Mouse (Mus musculus) embryonic facial prominence, embryonic 13.5 days (tissue): ENCODE measurements around the gene Il7r. TPM values are rescaled to one million over a fixed set of nuclear protein-coding genes. Genes with fewer than 3 reads are reported as not detected.

ENCODE experiments used
- ATAC-seq: fragments of 200-750 bp; cut with Nextera tagmentation; 2 replicates; pipeline ENCODE4 v1.8.0; 2017; ENCODE audit warnings: low read depth; ENCODE audit not compliant: insufficient number of reproducible peaks, insufficient read depth, low FRiP score, low TSS enrichment
- H3K27ac ChIP-seq: fragments of 300-500 bp; sonication (generic); 2 replicates; pipeline ENCODE4 v1.5.1; 2015; ENCODE audit warnings: moderate library complexity, mild to moderate bottlenecking, inconsistent platforms
- H3K27me3 ChIP-seq: fragments of 300-500 bp; sonication (generic); 2 replicates; pipeline ENCODE4 v1.6.1; 2015; ENCODE audit warnings: mild to moderate bottlenecking, inconsistent platforms
- H3K36me3 ChIP-seq: fragments of 300-500 bp; sonication (generic); 2 replicates; pipeline ENCODE4 v1.6.1; 2015; ENCODE audit warnings: mild to moderate bottlenecking, inconsistent platforms
- H3K4me1 ChIP-seq: fragments of 300-500 bp; sonication (generic); 2 replicates; pipeline ENCODE4 v1.6.1; 2015; ENCODE audit warnings: inconsistent platforms
- H3K4me2 ChIP-seq: fragments of 300-500 bp; sonication (generic); 2 replicates; pipeline ENCODE4 v1.6.1; 2015; ENCODE audit warnings: moderate library complexity, mild to moderate bottlenecking, inconsistent platforms
- H3K4me3 ChIP-seq: fragments of 300-500 bp; sonication (generic); 2 replicates; pipeline ENCODE4 v1.5.1; 2015; ENCODE audit warnings: mild to moderate bottlenecking, inconsistent platforms
- H3K9ac ChIP-seq: fragments of 300-500 bp; sonication (generic); 2 replicates; pipeline ENCODE4 v1.6.1; 2015; ENCODE audit warnings: mild to moderate bottlenecking, inconsistent platforms
- H3K9me3 ChIP-seq: fragments of 300-500 bp; sonication (generic); 2 replicates; pipeline ENCODE4 v1.6.1; 2016; ENCODE audit warnings: inconsistent platforms
- WGBS: fragments of 180-500 bp; shearing (Covaris S2); methylation state at CpG from one replicate; pipeline ENCODE4 v1.1.7; 2015; ENCODE audit warnings: mixed read lengths; 5-methylcytosine and 5-hydroxymethylcytosine counted together
- polyA plus RNA-seq: library from polyadenylated mRNA; unstranded; fragments of >200 nt; fragmentation: Nextera tagmentation; extraction: Ambion mirVana; gene quantifications from 2 replicates; pipeline ENCODE4 v1.2.1, GENCODE M21; 2015

Il7r gene
- polyA plus RNA-seq, 1 experiment from 2014 or later: not detected

DNA sequence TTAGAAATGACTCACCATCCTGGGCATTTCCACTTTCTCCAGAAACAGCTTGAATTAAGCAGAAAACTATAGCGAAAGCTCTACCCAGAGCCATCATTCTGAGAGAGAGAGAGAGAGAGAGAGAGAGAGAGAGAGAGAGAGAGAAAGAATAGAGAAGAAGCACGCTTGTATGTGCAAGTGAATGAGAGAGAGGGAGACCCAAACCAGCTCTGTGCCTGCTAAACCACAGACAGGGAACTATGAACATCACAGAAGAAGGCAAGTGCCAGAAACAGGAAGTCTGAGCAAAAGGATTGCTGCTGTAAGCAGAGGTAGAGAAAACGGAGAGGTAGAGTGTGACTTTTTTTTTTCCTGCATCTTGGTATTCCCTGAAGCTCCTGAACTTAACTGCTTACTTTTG lies 330 bp downstream of the Il7r start:
- Histone ChIP-seq H3K9ac (no peak overlapping the region), H3K36me3 (no peaks in the 10 kb centered on the region), H3K27me3 (no peaks in the 10 kb centered on the region), H3K27ac (no peak overlapping the region), H3K9me3 (no peaks in the 10 kb centered on the region), H3K4me3 (no peak overlapping the region), H3K4me2 (no peak overlapping the region), H3K4me1 (no peaks in the 10 kb centered on the region)
- ATAC-seq: no peak
- 74% methylated on average over 3 of the region's 3 CpGs for WGBS

DNA sequence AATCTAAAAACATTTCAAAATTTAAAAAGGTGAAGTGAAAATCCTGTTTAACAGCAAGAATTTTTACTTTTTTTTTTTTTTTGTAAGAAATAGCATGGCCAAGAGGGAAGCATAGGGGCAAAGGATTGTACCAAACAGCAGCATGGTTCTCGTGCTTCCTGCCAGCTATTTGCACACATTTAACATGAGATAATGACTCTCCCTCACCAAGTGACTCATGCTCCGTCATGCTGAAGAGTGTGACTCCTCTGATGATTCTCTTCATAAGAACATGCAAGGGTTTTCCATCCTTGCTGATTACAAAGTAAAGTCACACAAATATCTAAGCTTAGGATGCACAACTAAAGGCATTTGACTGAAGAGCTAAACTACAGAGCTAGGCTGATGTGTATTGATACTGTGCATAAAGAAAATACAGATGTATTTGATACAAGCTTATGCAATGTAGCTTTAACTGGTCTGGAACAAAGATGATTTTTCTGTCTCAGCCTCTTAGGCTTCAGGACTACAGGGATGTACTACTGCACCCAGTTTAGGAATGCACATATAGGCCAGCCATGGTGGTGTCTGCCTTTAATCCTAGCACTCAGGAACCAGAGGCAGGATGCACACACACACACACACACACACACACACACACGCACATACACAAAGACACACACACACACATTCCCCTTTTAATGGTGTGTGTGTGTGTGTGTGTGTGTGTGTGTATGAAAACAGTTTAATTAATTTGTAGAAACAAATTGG lies 1.6 kb downstream of the Il7r start:
- 75% methylated on average over 3 of the region's 3 CpGs for WGBS
- no peak overlapping the region for H3K9ac ChIP-seq
- H3K27me3 ChIP-seq: no peaks in the 10 kb centered on the region

DNA sequence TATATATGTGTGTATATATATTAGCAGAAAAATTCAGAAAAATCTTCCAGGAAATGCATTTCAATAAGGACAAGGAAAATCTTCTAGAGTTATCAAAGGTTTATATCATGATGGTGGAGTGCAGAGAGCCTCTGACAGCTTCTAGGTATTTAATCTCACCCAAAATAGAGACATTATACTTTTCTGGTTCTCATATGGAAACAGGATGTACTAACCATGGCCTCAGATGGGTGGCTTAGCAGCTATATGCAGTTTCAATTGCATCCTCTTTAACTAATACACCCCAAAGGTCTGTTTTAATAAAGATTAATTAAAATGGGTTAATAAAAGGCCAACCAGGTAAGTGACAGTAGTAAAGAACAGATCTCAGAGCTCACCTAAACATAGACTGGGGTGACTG lies 3.6 kb downstream of the Il7r start:
- H3K4me1 ChIP-seq: no peaks in the 10 kb centered on the region
- no peak overlapping the region for H3K4me2 ChIP-seq
- H3K27me3 ChIP-seq: no peaks in the 10 kb centered on the region
- no peak overlapping the region for H3K9ac ChIP-seq
- no peaks in the 10 kb centered on the region for H3K36me3 ChIP-seq
- H3K9me3 ChIP-seq: no peaks in the 10 kb centered on the region
- H3K4me3 ChIP-seq: no peak overlapping the region
- ATAC-seq: no peak
- no peak overlapping the region for H3K27ac ChIP-seq

More for the DNA sequence above, 1.6 kb downstream of the Il7r start:
- H3K36me3 ChIP-seq: no peaks in the 10 kb centered on the region
- H3K4me1 ChIP-seq: no peaks in the 10 kb centered on the region
- no peak for ATAC-seq
- no peaks in the 10 kb centered on the region for H3K9me3 ChIP-seq
- no peak overlapping the region for H3K4me3 ChIP-seq
- no peak overlapping the region for H3K4me2 ChIP-seq
- no peak overlapping the region for H3K27ac ChIP-seq

DNA sequence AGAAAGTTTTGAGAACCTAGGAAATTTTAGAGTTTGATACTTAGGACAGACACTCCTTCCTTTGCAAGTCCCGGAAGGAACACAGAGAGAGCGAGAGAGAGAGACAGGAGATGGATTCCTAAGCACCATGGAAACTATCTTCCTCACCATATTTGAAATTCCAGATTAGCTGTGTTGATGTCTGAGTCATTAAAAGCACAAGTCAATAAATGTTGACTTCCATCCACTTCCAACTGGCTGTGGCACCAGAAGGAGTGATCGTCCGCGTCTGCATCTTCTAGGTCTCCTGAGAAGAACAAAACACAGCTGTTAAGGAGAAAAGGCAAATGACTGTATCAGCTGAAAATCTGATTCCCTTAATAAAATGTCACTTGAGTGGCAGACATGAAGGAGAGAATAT lies 5.1 kb downstream of the Il7r start:
- Histone ChIP-seq H3K27me3 (no peaks in the 10 kb centered on the region), H3K9ac (no peak overlapping the region), H3K4me1 (no peaks in the 10 kb centered on the region), H3K27ac (no peak overlapping the region), H3K36me3 (no peaks in the 10 kb centered on the region), H3K4me3 (no peak overlapping the region), H3K9me3 (no peaks in the 10 kb centered on the region), H3K4me2 (no peak overlapping the region)
- WGBS: 85% methylated on average over 5 of the region's 5 CpGs
- no peak for ATAC-seq

DNA sequence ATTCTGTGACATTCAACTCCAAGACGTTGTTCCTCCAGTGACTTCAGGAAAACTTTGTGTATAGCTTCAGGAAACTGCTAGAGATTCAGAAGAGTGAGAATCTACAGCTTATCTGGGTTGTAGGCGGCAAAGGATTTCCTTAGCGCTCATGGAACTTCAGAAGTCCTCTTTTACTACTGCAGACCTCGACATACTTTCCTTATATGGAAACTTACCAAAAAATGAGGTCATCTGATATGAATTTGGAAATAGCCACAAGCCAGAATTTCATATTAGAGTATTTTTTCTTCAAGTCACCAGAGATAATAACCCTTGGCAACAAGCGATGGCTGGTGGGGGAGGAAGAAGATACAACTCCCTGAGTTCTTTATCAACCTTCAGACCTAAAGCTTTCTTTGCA lies 6.0 kb downstream of the Il7r start:
- no peaks in the 10 kb centered on the region for H3K9me3 ChIP-seq
- 78% methylated on average over 5 of the region's 5 CpGs for WGBS
- no peaks in the 10 kb centered on the region for H3K36me3 ChIP-seq

DNA sequence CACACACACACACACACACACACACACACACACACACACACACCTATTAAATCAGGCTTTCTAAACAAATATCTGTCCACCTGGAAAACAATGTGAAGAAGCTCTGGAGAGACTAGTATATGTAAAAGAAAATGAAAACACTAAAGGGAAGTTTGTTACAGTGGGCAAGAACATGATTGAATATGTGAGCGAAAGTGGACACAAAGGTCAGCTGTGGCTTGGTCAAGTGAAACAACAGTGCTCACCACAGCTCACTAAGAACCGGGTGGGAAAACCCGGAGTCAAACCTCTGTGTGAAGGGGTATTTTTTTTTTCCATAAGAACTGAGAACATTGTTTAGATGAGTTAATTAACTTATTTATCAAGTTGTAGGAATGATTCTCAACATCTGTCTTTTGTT lies 6.9 kb downstream of the Il7r start:
- ATAC-seq: no peak
- H3K36me3 ChIP-seq: no peaks in the 10 kb centered on the region
- no peaks in the 10 kb centered on the region for H3K27me3 ChIP-seq
- no peak overlapping the region for H3K27ac ChIP-seq
- H3K9me3 ChIP-seq: no peaks in the 10 kb centered on the region
- no peak overlapping the region for H3K9ac ChIP-seq
- H3K4me2 ChIP-seq: no peak overlapping the region
- no peaks in the 10 kb centered on the region for H3K4me1 ChIP-seq
- WGBS: 97% methylated on average over 3 of the region's 3 CpGs
- H3K4me3 ChIP-seq: no peak overlapping the region

More for the DNA sequence above, 6.0 kb downstream of the Il7r start:
- Histone ChIP-seq H3K9ac (no peak overlapping the region), H3K4me3 (no peak overlapping the region), H3K27ac (no peak overlapping the region), H3K4me2 (no peak overlapping the region), H3K27me3 (no peaks in the 10 kb centered on the region), H3K4me1 (no peaks in the 10 kb centered on the region)
- no peak for ATAC-seq

DNA sequence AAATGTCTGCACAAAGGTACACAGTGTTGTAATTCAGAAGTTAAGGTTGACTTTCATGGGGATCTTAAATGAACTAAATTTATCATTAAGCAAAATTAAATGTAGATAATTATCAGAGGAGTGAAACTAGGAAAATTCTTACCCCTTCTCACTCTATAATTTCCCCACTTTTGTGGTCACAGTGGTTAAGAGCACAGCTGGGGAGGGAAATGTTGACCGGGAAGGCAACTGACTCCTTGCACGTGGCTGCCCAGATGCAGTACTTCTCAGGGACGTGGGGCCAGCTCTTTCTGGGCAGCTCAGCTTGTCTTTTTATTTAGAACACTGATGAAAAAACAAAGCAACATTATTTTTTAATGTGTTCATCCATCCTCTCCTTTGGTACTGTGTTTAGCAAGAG lies 37.9 kb downstream of the Il7r start:
- Histone ChIP-seq H3K36me3 (no peaks in the 10 kb centered on the region), H3K27ac (no peak overlapping the region), H3K4me1 (no peaks in the 10 kb centered on the region), H3K9me3 (no peaks in the 10 kb centered on the region), H3K4me3 (no peak overlapping the region), H3K27me3 (no peaks in the 10 kb centered on the region), H3K9ac (no peak overlapping the region), H3K4me2 (no peak overlapping the region)
- 71% methylated on average over 3 of the region's 3 CpGs for WGBS
- no peak for ATAC-seq

DNA sequence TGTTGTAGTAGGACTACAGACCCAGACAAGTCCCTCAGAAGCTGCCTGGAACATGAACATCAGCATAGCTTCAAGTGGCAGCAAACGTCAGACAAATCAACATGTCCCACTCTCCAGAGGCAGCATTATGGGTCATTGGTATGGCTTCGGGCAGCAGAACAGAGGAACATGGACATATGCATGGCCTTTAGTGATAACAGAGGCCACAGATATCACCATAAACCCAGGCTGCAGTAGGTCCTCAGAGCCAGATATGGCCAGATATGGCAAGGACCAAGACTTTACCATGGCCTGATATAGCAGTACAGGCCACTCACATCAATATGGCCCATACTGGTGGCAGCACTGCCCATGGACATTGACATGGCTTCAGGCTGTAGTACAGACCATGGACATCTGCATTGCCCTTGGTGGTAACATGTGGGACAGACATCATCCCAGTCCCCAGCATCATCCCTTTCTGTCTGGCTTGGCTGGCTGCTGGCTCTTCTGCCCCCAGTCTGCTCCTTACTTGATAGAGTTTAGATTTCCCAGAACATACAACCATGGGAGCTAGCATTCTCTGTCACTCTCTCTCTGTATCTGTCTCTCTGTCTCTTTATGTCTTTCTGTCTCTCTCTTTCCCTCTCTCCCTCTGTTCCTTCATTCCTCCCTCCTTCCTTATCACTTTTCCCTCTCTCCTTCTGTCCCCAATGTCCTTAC lies 40.4 kb downstream of the Il7r start:
- H3K4me1 ChIP-seq: no peaks in the 10 kb centered on the region
- no peak overlapping the region for H3K9ac ChIP-seq
- no peaks in the 10 kb centered on the region for H3K27me3 ChIP-seq
- H3K4me3 ChIP-seq: no peak overlapping the region
- ATAC-seq: no peak
- 88% methylated on average over 2 of the region's 2 CpGs for WGBS
- no peaks in the 10 kb centered on the region for H3K9me3 ChIP-seq
- no peak overlapping the region for H3K4me2 ChIP-seq
- H3K36me3 ChIP-seq: no peaks in the 10 kb centered on the region
- no peak overlapping the region for H3K27ac ChIP-seq

DNA sequence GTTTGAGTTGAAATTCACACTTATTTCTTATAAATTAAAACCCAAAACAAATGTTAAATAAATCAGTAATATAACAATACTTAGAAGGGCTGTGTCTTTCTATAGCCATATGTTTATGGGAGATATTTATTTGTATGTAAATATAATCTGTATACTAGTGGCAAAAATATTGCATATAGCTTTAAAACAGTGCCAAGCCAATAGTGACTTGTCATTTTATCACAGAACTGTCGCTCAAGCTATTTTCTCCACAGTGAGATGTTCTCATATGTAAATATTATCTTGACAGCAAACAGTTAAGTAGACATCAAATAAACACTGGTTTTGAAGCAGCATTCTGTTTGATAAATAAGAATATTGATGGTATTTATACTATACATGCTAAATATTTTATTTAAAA lies 56.8 kb downstream of the Il7r start:
- H3K4me3 ChIP-seq: no peak overlapping the region
- no peak for ATAC-seq
- H3K9ac ChIP-seq: no peak overlapping the region
- H3K27me3 ChIP-seq: no peaks in the 10 kb centered on the region
- no peaks in the 10 kb centered on the region for H3K36me3 ChIP-seq
- H3K27ac ChIP-seq: no peak overlapping the region
- no peak overlapping the region for H3K4me2 ChIP-seq
- H3K9me3 ChIP-seq: no peaks in the 10 kb centered on the region
- WGBS: 87% methylated on average over 1 of the region's 1 CpGs
- no peaks in the 10 kb centered on the region for H3K4me1 ChIP-seq

DNA sequence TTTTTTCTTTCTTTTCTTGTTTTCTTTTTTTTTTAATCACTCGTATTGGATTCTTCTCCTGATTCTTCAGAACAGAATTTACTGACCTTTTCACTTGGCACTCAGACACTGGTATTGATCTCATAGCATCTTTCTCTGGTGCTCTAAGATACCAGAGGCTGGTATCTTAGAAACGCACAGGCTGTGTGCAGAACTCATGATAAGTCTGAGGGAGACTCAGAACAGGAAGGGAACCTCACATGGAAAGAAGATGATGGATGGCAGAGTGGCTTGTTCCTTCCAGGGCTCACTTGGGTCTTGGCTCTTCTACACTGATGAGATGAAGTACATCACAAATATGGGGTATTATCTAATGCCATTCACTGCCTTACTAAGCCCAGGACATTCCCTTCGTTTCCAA lies 57.4 kb downstream of the Il7r start:
- Histone ChIP-seq H3K4me3 (no peak overlapping the region), H3K9me3 (no peaks in the 10 kb centered on the region), H3K9ac (no peak overlapping the region), H3K4me2 (no peak overlapping the region), H3K27me3 (no peaks in the 10 kb centered on the region), H3K27ac (no peak overlapping the region), H3K4me1 (no peaks in the 10 kb centered on the region), H3K36me3 (no peaks in the 10 kb centered on the region)
- 72% methylated on average over 3 of the region's 3 CpGs for WGBS
- no peak for ATAC-seq

DNA sequence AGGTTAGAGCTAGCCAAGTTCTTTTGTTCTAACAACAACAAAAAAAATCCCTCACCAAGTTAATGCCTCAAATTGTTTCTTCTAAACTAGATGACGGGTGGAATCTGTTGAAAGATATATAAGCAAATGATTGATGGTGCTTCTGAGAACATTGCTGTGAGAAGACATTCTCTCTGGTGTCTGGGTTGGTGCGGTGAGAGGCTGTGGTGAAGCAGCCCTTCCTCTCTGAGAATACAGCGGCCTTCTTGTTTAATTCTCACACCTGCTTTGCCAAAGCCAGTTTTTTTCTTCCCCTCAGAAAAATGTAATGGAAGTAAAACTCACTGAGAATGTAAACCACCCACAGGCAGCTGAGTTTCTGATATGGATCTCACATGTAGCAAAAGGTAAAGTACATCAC lies 57.8 kb downstream of the Il7r start:
- no peak overlapping the region for H3K4me2 ChIP-seq
- no peaks in the 10 kb centered on the region for H3K36me3 ChIP-seq
- no peak overlapping the region for H3K9ac ChIP-seq
- H3K27ac ChIP-seq: no peak overlapping the region
- ATAC-seq: no peak
- no peaks in the 10 kb centered on the region for H3K9me3 ChIP-seq
- no peak overlapping the region for H3K4me3 ChIP-seq
- no peaks in the 10 kb centered on the region for H3K4me1 ChIP-seq
- H3K27me3 ChIP-seq: no peaks in the 10 kb centered on the region
- 76% methylated on average over 3 of the region's 3 CpGs for WGBS

DNA sequence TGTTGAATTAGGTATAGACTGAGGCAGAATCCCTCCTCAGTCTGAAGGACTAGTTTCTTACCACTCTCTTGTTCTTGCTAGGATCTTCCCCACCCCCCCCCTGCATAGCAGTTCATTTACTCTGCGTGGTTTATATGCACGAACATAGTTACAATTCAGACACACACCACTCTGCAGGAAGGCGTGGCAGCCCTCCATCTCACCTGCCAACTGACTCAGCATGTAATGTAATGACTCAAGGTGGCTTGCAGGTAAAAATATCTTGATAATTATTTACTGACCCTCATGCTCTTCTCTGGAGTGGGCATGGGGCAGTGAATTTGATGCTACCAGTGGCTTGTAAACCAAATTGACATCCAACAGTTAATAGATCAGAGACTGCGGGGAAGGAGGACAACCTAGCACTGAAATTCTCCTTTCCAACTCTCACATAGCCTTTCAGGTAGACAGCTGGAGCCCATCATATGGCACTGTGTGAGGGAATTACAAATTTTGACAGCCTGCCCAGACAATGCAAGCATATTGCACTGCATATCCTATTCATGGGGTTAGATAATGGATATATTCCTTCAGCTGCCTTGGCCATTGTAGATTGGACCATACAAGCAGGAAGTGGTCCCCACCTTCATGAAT lies 58.8 kb downstream of the Il7r start:
- Histone ChIP-seq H3K27me3 (no peaks in the 10 kb centered on the region), H3K4me3 (no peak overlapping the region), H3K4me2 (no peak overlapping the region), H3K27ac (no peak overlapping the region), H3K4me1 (no peaks in the 10 kb centered on the region), H3K9me3 (no peaks in the 10 kb centered on the region), H3K9ac (no peak overlapping the region), H3K36me3 (no peaks in the 10 kb centered on the region)
- WGBS: 87% methylated on average over 4 of the region's 4 CpGs
- no peak for ATAC-seq
